Mouse (Mus musculus): Measurements from ENCODE around the gene 1700020L24Rik. TPM values are rescaled to one million over a fixed set of nuclear protein-coding genes. Genes with fewer than 3 reads are reported as not detected.

1700020L24Rik gene
- polyA plus RNA-seq, 1 experiment from 2014 or later: 0.68 TPM

DNA sequence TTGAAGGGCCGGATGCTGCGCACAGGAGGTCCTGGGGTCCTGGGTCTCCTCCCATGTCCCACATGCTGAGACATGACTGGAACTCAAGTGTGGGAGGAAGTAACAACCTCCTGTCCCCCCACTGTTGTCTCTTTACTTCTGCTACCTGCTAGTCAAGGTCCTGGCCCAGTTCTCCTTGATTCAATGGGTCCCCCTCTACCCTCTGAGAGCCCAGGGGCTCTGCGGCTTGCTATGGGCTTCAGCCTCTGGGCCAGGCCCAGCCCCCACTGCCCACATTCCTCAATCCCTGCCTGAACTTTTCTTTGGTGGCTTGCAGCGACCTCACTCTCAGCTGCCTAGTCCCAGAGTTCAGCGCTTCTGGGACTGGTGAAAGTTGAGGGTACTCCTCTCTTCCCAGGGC is 8.1 kb upstream of the 1700020L24Rik start, which contains the start of gene Gas2l2:
TSS of gene Gas2l2 (minus strand) at position 101 of the 400 bp plus-strand sequence.
- no peak within 1 kb of the TSS for H3K4me3 ChIP-seq (ENCODE audit: low read depth, low read length)

GRCm38 (mm10) chr11:83432533-83432932 is 4.9 kb upstream of the 1700020L24Rik start:
- DNase-seq (ENCODE audit: low spot score): no peak
- 83% methylated on average over 2 of the region's 2 CpGs for WGBS
- H3K27ac ChIP-seq (replicated peaks): no peak overlapping the region

More for the DNA sequence above, 8.1 kb upstream of the 1700020L24Rik start, which contains the start of gene Gas2l2:
- Histone ChIP-seq H3K36me3 (ENCODE audit: control insufficient read depth, insufficient read depth, low read length) (no peaks in the 10 kb centered on the region), H3K9me3 (ENCODE audit: control insufficient read depth, low read length) (no peaks in the 10 kb centered on the region), H3K27ac (replicated peaks) (no peak within 1 kb of the TSS), H3K4me2 (replicated peaks; ENCODE audit: low read depth) (no peak within 1 kb of the TSS), H3K9ac (ENCODE audit: low read length) (no peak within 1 kb of the TSS), H3K27me3 (ENCODE audit: control insufficient read depth, insufficient read depth, low read length) (no peaks in the 10 kb centered on the region), H3K4me1 (replicated peaks; ENCODE audit: control insufficient read depth, insufficient read depth) (no peaks in the 10 kb centered on the region)
- ATAC-seq (ENCODE audit: low FRiP score, low TSS enrichment) (no peak), DNase-seq (ENCODE audit: low spot score) (no peak)
- TF ChIP-seq EP300 (optimal IDR thresholded peaks at IDR 0.05): no peak
- WGBS: 46% methylated on average over 5 of the region's 5 CpGs

GRCm38 (mm10) chr11:83439426-83440060 is 2.1 kb downstream of the 1700020L24Rik start:
- no peak for TF ChIP-seq CTCF (IDR thresholded peaks at IDR 0.05; ENCODE audit: low read depth)
- no peak for TF ChIP-seq EP300 (optimal IDR thresholded peaks at IDR 0.05)
- Histone ChIP-seq H3K27ac (replicated peaks) (no peak overlapping the region), H3K4me1 (replicated peaks; ENCODE audit: control insufficient read depth, insufficient read depth) (no peaks in the 10 kb centered on the region; the same call in 1 of the 2 replicates), H3K36me3 (ENCODE audit: control insufficient read depth, insufficient read depth, low read length) (no peaks in the 10 kb centered on the region), H3K27me3 (ENCODE audit: control insufficient read depth, insufficient read depth, low read length) (no peaks in the 10 kb centered on the region; the same call in 1 of the 2 replicates), H3K9me3 (ENCODE audit: control insufficient read depth, low read length) (no peaks in the 10 kb centered on the region), H3K4me3 (ENCODE audit: low read depth, low read length) (peak overlapping the region; percentile 60), H3K4me2 (replicated peaks; ENCODE audit: low read depth) (peak overlapping the region; percentile 87), H3K9ac (ENCODE audit: low read length) (no peak overlapping the region)
- DNase-seq (ENCODE audit: low spot score) (no peak), ATAC-seq (ENCODE audit: low FRiP score, low TSS enrichment) (no peak)
- WGBS: 26% methylated on average over 11 of the region's 11 CpGs

More at GRCm38 (mm10) chr11:83432533-83432932, 4.9 kb upstream of the 1700020L24Rik start:
- Histone ChIP-seq H3K4me1 (replicated peaks; ENCODE audit: control insufficient read depth, insufficient read depth) (no peaks in the 10 kb centered on the region), H3K4me3 (ENCODE audit: low read depth, low read length) (no peak overlapping the region), H3K9me3 (ENCODE audit: control insufficient read depth, low read length) (no peaks in the 10 kb centered on the region), H3K27me3 (ENCODE audit: control insufficient read depth, insufficient read depth, low read length) (no peaks in the 10 kb centered on the region), H3K9ac (ENCODE audit: low read length) (no peak overlapping the region), H3K36me3 (ENCODE audit: control insufficient read depth, insufficient read depth, low read length) (no peaks in the 10 kb centered on the region), H3K4me2 (replicated peaks; ENCODE audit: low read depth) (no peak overlapping the region)
- ATAC-seq (ENCODE audit: low FRiP score, low TSS enrichment): no peak
- TF ChIP-seq EP300 (optimal IDR thresholded peaks at IDR 0.05) (no peak), CTCF (IDR thresholded peaks at IDR 0.05; ENCODE audit: low read depth) (no peak)

DNA sequence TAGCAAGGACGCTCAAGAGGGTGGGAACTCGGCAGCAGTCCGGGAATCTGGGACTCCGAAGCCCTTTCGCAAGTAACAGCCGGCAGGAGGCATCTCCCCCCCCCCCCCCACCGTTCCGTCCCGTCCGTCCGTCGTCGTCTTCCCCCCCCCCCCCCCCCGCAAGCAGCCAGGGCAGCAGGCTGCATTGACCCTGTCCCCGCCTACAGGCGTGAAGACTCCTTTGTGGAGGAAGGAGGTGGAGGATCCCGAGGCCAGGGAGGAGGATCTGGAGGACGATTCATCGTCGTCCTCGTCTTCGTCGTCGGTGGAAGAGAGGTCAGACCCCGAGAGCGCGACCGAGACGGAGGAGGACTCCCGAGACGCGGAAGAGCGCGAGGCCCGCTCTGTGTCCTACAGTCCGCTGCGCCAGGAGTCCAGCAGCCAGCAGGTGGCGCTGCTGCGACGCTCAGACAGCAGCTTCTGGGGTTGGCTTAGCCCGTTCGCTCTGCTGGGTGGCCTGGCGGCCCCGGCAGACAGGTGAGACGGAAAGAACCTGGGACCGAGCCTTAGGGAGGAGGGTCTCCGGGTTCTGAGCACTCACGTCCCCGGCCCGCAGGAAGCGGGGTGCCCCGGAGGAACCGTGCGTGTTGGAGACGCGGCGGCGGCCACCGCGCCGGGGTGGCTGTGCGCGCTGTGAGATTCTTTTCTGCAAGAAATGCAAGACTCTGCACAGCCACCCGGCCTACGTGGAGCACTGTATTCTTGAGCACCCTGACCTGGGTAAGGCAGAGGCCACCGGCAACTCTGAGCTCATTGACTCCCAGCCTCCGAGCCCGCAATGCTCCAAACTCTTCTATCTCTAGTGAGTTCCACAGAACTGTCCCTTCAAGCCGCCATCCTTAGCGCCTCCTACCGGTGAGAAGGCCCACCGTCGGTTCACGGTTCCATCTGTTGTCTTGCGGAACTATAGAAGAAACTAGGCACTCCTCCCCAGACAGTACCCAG is 2.9 kb downstream of the 1700020L24Rik start:
- peak overlapping the region; percentile 60 for H3K4me3 ChIP-seq (ENCODE audit: low read depth, low read length)

GRCm38 (mm10) chr11:83441235-83441634 is 3.8 kb downstream of the 1700020L24Rik start:
- Histone ChIP-seq H3K27ac (replicated peaks) (no peak overlapping the region), H3K4me3 (ENCODE audit: low read depth, low read length) (no peak overlapping the region; the same call in 1 of the 2 replicates), H3K9me3 (ENCODE audit: control insufficient read depth, low read length) (no peaks in the 10 kb centered on the region), H3K9ac (ENCODE audit: low read length) (no peak overlapping the region), H3K4me2 (replicated peaks; ENCODE audit: low read depth) (peak overlapping the region; percentile 87), H3K27me3 (ENCODE audit: control insufficient read depth, insufficient read depth, low read length) (no peaks in the 10 kb centered on the region; the same call in 1 of the 2 replicates), H3K36me3 (ENCODE audit: control insufficient read depth, insufficient read depth, low read length) (no peaks in the 10 kb centered on the region), H3K4me1 (replicated peaks; ENCODE audit: control insufficient read depth, insufficient read depth) (no peaks in the 10 kb centered on the region; the same call in 1 of the 2 replicates)
- WGBS: 47% methylated on average over 6 of the region's 7 CpGs
- TF ChIP-seq CTCF (IDR thresholded peaks at IDR 0.05; ENCODE audit: low read depth) (no peak), EP300 (optimal IDR thresholded peaks at IDR 0.05) (no peak)
- DNase-seq (ENCODE audit: low spot score) (no peak), ATAC-seq (ENCODE audit: low FRiP score, low TSS enrichment) (no peak)

More for the DNA sequence above, 2.9 kb downstream of the 1700020L24Rik start:
- 1% methylated on average over 63 of the region's 75 CpGs for WGBS
- Histone ChIP-seq H3K27ac (replicated peaks) (no peak overlapping the region), H3K36me3 (ENCODE audit: control insufficient read depth, insufficient read depth, low read length) (no peaks in the 10 kb centered on the region), H3K9ac (ENCODE audit: low read length) (peak overlapping the region; percentile 47), H3K4me2 (replicated peaks; ENCODE audit: low read depth) (peak overlapping the region; percentile 87), H3K27me3 (ENCODE audit: control insufficient read depth, insufficient read depth, low read length) (no peaks in the 10 kb centered on the region; the same call in 1 of the 2 replicates), H3K4me1 (replicated peaks; ENCODE audit: control insufficient read depth, insufficient read depth) (no peaks in the 10 kb centered on the region; the same call in 1 of the 2 replicates), H3K9me3 (ENCODE audit: control insufficient read depth, low read length) (no peaks in the 10 kb centered on the region)
- no peak for TF ChIP-seq EP300 (optimal IDR thresholded peaks at IDR 0.05)
- peak; percentile 97 for TF ChIP-seq CTCF (IDR thresholded peaks at IDR 0.05; ENCODE audit: low read depth)
- DNase-seq (ENCODE audit: low spot score): peak; percentile 89
- peak; percentile 91 for ATAC-seq (ENCODE audit: low FRiP score, low TSS enrichment)

Measured in stomach, postnatal 0 days (tissue).